Mouse (Mus musculus) central nervous system, embryonic 14 days (tissue): ENCODE data around the gene Vegfc. TPM values are rescaled to one million over a fixed set of nuclear protein-coding genes. Genes with fewer than 3 reads are reported as not detected.

Experiments used
- polyA plus RNA-seq: library from polyadenylated mRNA; depleted of rRNA; stranded (reverse); fragments of >200 nt; gene quantifications from 2 replicates; pipeline ENCODE4 v1.2.3, GENCODE M21; 2012; rRNA removed

The Vegfc gene
- 4.3 and 5.0 TPM in 2 replicates for polyA plus RNA-seq

GRCm38 (mm10) chr8:54077271-54078120 is at the start of gene Vegfc:
Gene Vegfc, plus strand, starts transcription at chr8:54077606.

